Mouse (Mus musculus): ENCODE data around the gene Uba1y. TPM values are rescaled to one million over a fixed set of nuclear protein-coding genes. Genes with fewer than 3 reads are reported as not detected.
"Not testable (repeated sequence)": the region's sequence is repeated elsewhere in the genome, so short reads cannot be mapped to it uniquely, and the experiment has no call there.

Gene Uba1y
- polyA plus RNA-seq (2012; rRNA removed) = 0.20 TPM in 1 of 2 replicates, not detected in the other

GRCm38 (mm10) chrY:818396-818795, at the start of gene Uba1y:
Gene Uba1y (plus strand): TSS chrY:818649.
- whole genome bisulfite sequencing = 67% methylated on average over 11 of the region's 15 CpGs
- Histone ChIP-seq H3K27me3 (ENCODE audit: control insufficient read depth, insufficient read depth, low read length) (no peaks in the 10 kb centered on the region), H3K27ac (ENCODE audit: insufficient read depth, low read length) (no peak within 1 kb of the TSS), H3K4me3 (replicated peaks; ENCODE audit: insufficient read depth, low read depth, low read length) (no peak within 1 kb of the TSS), H3K4me1 (ENCODE audit: control insufficient read depth, insufficient read depth, low read length) (no peaks in the 10 kb centered on the region)
- DNase-seq = no peak
- no peak for TF ChIP-seq POLR2A (IDR thresholded peaks at IDR 0.05; ENCODE audit: borderline replicate concordance, insufficient read depth, low read length)
- no peak for TF ChIP-seq CTCF (IDR thresholded peaks at IDR 0.05; ENCODE audit: borderline replicate concordance, insufficient read depth, low read depth, low read length)

- not testable (repeated sequence) for H3K4me1 ChIP-seq (ENCODE audit: control insufficient read depth, insufficient read depth, low read length); H3K27me3 ChIP-seq (ENCODE audit: control insufficient read depth, insufficient read depth, low read length); DNase-seq; H3K27ac ChIP-seq (ENCODE audit: insufficient read depth, low read length); H3K4me3 ChIP-seq (replicated peaks; ENCODE audit: insufficient read depth, low read depth, low read length)
- no CpG with 5 or more reads among the region's 11 CpGs for WGBS
Observed at GRCm38 (mm10) chrY:797309-797708, 21.1 kb upstream of the Uba1y start, which contains the start of gene Zfy1. Gene Zfy1 (minus strand): TSS chrY:797409.

- no peaks in the 10 kb centered on the region for H3K27me3 ChIP-seq (ENCODE audit: control insufficient read depth, insufficient read depth, low read length)
- no peak overlapping the region for H3K27ac ChIP-seq (ENCODE audit: insufficient read depth, low read length)
- H3K4me3 ChIP-seq (replicated peaks; ENCODE audit: insufficient read depth, low read depth, low read length) = no peak overlapping the region
- no peaks in the 10 kb centered on the region for H3K4me1 ChIP-seq (ENCODE audit: control insufficient read depth, insufficient read depth, low read length)
- DNase-seq = peak in 1 of 2 experiments; percentile 0
- 0% methylated on average over 11 of the region's 15 CpGs for WGBS
- TF ChIP-seq CTCF (IDR thresholded peaks at IDR 0.05; ENCODE audit: borderline replicate concordance, insufficient read depth, low read depth, low read length) = no peak
- TF ChIP-seq POLR2A (IDR thresholded peaks at IDR 0.05; ENCODE audit: borderline replicate concordance, insufficient read depth, low read length) = no peak
Observed at GRCm38 (mm10) chrY:808991-809661, 9.3 kb upstream of the Uba1y start.

- Histone ChIP-seq H3K4me1 (ENCODE audit: control insufficient read depth, insufficient read depth, low read length) (no peaks in the 10 kb centered on the region), H3K27ac (ENCODE audit: insufficient read depth, low read length) (no peak overlapping the region), H3K4me3 (replicated peaks; ENCODE audit: insufficient read depth, low read depth, low read length) (no peak overlapping the region), H3K27me3 (ENCODE audit: control insufficient read depth, insufficient read depth, low read length) (no peaks in the 10 kb centered on the region)
- no peak for DNase-seq
- no peak for TF ChIP-seq CTCF (IDR thresholded peaks at IDR 0.05; ENCODE audit: borderline replicate concordance, insufficient read depth, low read depth, low read length)
- no peak for TF ChIP-seq POLR2A (IDR thresholded peaks at IDR 0.05; ENCODE audit: borderline replicate concordance, insufficient read depth, low read length)
Observed at GRCm38 (mm10) chrY:872404-872803, 54.0 kb downstream of the Uba1y start.

- WGBS = 27% methylated on average over 12 of the region's 18 CpGs
- DNase-seq = peak in 1 of 2 experiments; percentile 2
Observed at GRCm38 (mm10) chrY:872855-873549, 54.6 kb downstream of the Uba1y start.

More at GRCm38 (mm10) chrY:872855-873549, 54.6 kb downstream of the Uba1y start:
- no peaks in the 10 kb centered on the region for H3K27me3 ChIP-seq (ENCODE audit: control insufficient read depth, insufficient read depth, low read length)
- H3K27ac ChIP-seq (ENCODE audit: insufficient read depth, low read length) = no peak overlapping the region
- no peaks in the 10 kb centered on the region for H3K4me1 ChIP-seq (ENCODE audit: control insufficient read depth, insufficient read depth, low read length)
- no peak for TF ChIP-seq CTCF (IDR thresholded peaks at IDR 0.05; ENCODE audit: borderline replicate concordance, insufficient read depth, low read depth, low read length)
- TF ChIP-seq POLR2A (IDR thresholded peaks at IDR 0.05; ENCODE audit: borderline replicate concordance, insufficient read depth, low read length) = no peak
- peak overlapping the region; percentile 35 for H3K4me3 ChIP-seq (replicated peaks; ENCODE audit: insufficient read depth, low read depth, low read length)

Other genes with a start within 250 kb of the Uba1y start
- not detected in 2 replicates for gene Zfy1, start 21.2 kb upstream of the Uba1y start, polyA plus RNA-seq (2012; rRNA removed)
- gene Kdm5d, start 79.1 kb downstream of the Uba1y start, polyA plus RNA-seq (2012; rRNA removed) = 17.5 TPM in 1 of 2 replicates, not detected in the other
- 67.7 TPM in 1 of 2 replicates, not detected in the other for gene Eif2s3y, start 191.9 kb downstream of the Uba1y start, polyA plus RNA-seq (2012; rRNA removed)